Mouse (Mus musculus) liver (tissue): ENCODE measurements around the gene Odf3b.

Source experiments
- DNase-seq: peaks from one replicate; pipeline ENCODE4 v3.0.0-alpha.2; 2020; ENCODE audit warnings: mixed read lengths

Odf3b gene

DNA sequence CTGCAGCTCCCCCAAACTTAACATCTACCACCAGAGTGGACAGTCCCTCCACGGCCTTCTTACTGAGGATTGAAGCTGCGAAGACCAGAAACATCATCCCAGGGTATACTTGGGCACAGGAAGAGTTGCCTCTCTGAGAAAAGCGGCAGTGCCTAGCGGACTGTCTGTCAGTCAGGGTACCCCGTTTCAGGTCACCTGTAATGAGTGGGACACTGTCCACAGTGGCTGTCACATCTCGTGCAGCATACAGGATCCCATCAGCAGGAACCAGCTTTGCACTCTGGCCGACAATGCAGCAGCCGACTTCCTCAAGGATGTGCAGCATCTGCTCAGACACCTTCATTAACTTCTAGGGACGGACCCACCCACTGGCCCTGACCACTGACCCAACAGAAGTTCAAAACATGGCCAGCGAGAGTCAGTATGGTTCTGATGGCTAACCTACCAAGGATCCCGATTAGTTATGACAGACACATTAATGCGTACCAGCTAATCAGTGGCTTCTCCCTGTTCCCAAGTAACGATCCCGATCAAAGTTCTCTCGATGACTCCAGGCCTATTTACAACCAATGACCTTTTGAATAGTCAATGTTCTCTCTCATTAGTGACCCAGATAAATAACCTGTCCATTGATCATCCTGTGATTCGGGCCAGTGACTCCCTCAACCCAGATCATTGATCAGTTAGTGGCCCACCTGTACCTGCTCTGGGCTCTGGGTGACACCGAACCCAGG, 4.1 kb downstream of the Odf3b start:
- no peak for DNase-seq

DNA sequence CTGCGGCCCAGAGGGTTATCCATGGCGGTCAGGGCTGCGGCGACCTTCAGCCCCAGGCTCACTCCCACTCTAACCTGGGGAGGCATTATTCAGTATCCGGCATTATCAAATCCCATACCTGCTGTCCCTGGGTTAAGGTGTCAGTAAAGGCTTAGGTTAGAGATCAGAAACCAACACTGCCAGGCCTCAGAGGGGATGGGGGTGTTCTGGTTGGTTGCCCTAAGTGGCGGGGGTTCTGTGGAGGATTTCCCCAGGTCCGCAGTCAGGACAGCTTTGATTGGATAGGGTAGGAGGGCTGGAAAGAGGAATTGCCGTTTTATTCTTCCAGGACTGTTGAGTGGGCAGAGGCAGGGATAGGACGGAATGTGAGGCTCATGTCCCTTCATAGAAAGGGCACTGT, 4.7 kb downstream of the Odf3b start:
- no peak for DNase-seq

DNA sequence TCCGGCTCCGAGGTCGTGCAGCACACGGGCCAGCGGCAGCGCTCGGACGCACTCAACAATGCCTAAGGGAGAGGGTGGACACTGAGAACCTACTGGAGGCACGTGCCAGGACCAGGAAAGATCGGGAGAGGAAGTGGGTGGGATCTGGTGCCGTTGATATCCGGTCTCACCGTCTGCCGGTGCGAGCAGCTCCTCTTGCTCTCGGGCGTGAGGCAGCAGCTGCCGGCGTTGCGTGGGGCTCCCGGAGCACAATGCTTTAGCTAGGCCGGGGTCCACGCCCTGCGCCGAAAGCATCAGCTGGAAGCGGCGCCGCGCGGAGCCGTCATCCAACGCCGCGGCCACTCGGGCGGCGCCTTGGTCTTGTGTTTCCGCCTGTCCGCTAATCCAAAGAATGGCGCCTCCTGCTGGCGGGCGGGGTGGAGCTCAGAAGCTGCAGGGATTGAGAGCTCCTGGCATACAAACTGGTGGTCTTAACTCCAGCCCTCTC, 5.3 kb downstream of the Odf3b start, which contains the start of gene Sco2:
Sco2 (minus strand) TSS at position 85 of the 487 bp plus-strand sequence.
- DNase-seq, result peak; percentile 94

DNA sequence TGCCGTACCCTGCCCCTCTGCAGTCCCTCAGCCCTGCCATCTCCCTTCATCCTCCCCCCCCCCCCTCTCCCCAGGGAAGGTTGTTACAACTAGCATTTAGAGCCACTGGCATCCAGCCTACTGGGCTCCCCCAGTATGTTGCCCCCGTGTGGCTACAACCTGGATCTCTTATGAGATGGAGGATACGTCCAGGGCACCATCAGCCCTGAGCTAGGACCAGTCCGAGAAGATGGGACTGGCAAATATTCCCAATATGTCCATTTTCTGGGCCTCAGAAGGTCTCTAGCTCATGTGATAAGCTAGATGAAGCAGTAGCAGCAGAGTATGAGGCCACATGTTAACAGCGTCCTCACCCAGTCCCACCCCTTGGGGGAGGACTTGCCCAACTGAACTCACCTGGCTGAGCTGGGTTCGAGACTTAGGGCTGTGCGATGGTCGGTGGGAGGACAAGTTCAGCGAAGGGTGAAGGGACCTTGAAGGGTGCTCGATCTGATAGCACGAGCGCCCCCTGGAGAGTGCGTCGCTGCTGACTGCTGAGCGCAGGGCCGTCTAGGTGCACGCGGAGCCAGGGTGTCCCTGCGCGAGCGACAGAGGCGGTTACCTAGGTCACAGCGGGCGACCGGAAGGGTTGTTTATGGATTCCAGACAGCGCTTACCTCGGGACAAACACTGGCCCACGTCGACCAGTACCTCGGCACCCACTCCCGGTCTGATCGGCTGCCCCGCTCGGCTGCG, 5.9 kb downstream of the Odf3b start:
- DNase-seq, result peak; percentile 91

DNA sequence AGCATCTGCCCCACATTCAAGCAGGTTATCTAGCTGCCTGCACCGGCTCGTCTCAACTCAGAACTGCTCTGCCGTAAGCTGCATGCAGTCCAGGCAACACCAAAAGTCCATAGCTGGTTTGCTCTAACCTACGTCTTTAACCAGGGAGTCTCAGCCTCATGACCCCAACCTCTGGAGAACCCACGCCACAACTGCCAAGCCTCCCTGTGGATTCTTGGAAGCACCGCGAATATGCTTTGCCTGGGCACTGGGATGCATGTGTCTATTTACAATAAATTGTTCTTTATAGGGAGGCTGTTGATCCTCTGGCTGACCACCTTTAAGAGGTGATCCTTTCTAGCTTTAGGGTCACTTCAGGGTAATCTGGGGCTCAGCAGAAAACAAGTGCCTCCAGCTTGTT, 6.5 kb downstream of the Odf3b start:
- DNase-seq, result no peak

DNA sequence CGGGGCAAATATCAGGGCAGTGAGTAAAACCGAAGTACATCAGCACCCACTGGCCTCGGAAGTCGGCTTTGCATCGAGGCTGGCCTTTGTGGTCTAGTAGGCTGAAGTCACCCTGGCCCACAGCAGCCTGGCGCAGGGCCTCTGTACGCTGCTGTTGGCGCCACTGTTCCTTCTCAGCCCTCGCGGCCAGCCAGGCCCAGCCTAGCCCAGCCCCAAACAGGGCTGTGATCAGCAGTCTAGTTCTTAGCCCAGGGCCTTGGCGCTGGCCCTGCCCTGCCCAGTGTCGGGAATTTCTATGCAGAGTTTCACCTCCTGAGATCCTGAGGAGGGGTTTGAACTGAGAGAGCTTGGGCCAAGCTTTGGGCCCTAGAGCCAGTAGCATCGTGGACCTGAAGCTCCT, 7.0 kb downstream of the Odf3b start:
- DNase-seq, result no peak

DNA sequence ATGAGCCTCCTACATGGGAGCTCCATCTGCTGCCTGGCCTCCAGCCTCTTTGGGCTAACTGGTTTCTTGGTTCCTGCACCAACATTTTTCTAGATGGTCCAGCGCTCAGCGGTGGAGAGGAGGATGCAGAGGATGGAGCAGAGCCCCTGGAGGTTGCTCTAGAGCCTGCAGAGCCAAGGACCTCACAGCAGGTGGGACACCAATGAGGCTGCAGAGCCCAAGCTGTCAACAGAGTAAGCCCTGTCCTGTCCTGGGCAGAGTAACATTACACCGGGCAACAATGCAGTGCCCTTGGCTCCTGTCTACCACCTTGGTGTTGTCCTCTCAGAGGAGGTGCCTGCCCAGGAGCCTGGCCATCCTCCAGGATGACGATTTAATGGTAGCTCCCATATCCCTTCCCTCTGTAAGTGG, 13.9 kb downstream of the Odf3b start:
- no peak for DNase-seq

DNA sequence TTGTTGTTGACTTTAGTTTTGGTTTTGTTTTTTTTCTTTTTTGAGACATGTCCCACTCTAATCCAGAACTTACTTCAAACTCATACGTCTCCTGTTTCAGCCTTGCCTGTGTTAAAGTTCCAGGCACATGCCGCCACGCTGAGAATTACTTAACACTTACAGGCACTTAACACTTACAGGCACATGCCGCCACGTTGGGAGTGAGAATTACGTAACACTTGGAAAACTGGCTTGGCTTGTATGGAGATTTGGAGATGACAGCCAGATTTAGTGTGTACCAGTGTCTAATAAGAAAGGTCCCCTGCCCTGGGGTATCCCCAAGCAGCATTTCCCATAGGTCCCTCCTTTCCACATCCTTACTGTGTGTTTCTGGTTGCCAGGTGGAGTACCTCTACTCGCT, 16.0 kb downstream of the Odf3b start:
- DNase-seq, result no peak

DNA sequence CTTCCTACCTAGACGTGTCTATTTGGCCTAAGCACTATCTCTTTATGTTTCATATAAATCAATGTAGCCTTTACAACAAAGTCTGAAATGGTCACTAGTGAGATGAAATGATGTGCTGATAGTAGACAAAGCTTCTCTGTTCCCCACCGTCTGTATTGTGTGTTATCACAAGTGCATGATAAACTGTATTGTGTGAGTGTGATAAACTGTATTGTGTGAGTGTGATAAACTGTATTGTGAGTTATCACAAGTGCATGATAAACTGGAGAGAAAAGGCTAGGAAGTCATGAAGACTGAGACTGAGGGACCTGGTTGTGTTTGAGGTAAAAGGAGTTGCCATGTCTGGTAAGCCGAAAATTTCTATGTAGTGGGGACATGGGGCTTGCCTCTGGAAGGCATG, 20.3 kb downstream of the Odf3b start:
- DNase-seq, result no peak

DNA sequence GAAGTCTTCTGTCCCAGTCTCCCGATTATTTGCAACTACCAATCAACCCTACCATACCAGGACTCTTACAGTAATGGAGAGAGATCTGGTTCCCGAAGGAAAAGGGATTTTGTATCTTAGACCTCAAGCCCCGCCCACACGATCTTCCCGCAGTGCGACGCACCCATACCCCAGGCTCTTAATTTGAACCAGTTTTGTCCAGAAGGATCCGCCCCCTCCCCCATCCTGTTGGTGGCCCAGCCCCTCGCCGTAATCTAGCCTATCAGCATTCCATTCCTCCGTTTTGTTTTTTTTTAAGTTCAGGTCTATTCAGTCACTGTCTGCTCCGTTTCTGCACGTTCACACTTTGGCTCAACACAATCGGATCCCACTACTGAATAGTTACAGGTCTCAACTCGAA, 22.7 kb downstream of the Odf3b start:
- peak; percentile 93 for DNase-seq

DNA sequence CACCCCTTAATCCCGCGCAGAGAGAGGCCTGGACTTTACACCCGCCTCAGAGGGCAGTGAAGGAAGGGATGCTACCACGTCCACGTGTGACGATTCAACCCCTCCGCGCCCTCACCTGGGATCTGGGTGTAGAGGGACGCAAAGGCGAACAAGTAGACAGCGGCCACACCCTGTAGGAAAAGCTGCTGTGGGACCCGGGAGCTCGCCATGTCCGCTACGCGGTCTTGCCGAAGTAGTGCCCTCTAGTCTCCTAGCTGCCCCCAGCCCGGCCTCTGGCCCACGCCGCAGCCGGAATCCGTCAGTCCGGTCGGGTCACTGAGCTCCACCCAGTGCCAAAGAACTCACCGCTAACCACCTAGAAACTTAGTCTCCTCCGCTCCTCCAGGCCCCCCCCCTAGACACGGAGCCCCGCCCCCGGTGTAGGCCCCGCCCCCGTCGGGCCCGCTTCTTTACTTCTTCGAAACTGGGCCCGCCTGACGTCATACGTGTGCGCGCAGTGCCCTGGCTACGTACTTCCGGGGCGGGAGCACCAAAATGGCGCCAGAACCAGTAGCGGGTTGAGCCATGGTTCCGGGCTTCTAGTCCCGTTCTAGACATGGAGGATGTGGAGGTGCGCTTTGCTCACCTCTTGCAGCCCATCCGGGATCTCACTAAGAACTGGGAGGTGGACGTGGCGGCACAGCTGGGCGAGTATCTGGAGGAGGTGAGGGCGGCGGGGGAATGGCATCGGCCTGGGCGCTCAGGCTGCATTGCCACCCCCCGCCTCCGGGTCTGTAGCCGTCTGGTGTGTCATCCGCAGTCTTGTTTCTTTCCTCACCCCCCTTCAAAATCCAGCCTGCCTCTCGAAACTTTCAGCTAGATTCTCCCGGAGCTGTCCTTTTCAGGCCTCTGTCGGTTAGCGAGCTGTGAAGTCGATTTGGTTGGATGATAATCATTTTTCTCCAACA, 23.6 kb downstream of the Odf3b start, which contains the start of the genes Lmf2 and Ncaph2:
Lmf2 (minus strand) TSS at position 419 of the 947 bp plus-strand sequence.
Ncaph2 (plus strand) TSS at position 479 of the 947 bp plus-strand sequence.
- DNase-seq, result peak; percentile 97

DNA sequence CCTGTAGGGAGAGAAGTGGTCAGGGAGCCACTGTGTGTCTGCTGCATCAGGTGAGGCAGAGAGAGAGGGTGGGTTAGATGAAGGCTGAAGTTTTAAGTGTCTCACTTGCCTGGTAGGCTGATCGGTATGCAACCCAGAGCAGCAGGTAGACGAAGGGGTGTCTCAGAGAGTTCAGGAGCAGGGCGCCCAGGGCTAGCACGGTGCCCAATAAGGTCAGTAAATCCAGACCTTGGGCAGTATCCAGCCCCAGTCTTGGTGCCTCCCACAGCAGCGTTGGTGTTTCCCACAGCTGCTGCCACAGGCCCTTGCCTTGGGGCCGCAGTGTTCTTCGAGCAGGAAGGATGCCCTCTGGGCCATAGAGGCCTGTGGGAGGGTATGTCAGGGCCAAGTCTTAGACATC, 24.6 kb downstream of the Odf3b start:
- DNase-seq, result no peak

DNA sequence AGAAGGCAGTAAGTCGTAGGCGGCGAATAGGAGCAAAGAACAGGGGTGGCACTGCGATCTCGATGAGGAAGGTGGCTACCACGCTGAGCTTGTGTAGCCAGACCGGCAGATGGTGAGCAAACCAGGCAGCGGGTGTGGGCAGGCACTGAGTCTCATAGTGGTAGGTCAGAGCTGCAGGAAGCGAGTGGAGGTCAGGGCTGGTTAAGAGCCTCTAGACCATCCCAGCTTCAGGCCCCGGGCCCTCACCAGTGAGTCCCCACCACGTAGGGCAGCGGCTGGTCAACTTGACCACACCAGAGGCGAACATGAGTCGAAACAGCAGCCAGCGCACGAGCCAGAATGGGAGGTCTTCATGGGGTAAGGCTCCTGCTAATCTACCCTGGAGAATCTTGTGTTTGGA, 25.2 kb downstream of the Odf3b start:
- no peak for DNase-seq

DNA sequence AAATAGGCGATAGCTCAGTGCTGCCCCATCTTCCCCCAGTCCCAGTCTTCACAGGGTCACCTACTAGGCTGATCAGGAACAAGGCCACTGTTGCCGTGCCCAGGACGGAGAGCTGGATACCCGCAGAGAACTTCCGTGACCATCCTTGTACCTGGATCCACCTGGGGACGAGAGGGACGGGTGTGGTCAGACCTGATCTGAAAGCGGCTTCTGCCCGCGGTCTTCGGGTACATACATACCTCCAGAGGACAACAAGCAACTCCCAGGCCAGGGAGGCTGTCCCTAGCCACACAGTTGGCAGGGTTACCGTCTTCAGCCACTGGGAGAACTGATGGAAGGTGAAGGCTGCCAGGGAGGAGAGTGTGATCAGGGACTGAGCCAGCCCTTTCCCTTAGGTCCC, 26.3 kb downstream of the Odf3b start:
- DNase-seq, result no peak

DNA sequence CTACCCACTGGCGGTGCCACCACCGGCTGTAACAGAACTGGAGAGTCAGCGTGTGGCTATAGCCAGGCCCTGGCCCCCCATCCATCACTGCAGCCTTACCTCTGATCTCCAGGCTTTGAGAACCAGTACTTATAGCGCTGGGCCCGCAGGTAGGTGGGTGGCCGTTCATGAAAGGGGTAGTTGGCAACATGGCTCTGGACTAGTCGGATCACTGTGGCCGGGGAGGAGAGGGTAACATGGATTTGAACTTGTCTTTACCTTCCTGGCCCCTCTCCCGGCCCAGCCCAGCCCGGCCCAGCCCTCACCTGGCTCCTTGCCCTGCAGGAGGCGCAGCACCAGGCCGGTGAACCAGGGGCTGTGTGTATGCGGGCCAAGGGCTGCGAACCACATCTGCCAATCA, 27.0 kb downstream of the Odf3b start:
- DNase-seq, result no peak

DNA sequence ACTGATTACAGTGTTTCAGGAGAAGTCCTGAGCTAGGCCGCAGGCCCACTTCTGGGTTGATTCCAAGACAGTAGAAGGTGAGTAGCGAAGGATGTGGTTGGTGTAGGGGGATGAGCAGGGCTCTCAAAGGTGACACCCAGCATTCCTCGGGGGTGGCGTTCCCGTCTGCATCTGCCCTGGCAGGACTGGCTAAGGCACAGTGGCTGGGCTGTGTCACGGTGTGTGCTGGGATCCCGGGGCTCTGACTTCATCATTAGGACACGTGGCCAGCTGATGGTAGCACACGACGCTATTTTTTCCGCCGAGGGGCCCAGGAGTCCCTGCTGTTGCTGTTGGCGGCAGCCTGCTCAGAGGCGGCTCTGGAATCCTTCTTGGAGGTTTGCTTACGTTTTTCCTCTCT, 27.8 kb downstream of the Odf3b start:
- no peak for DNase-seq

DNA sequence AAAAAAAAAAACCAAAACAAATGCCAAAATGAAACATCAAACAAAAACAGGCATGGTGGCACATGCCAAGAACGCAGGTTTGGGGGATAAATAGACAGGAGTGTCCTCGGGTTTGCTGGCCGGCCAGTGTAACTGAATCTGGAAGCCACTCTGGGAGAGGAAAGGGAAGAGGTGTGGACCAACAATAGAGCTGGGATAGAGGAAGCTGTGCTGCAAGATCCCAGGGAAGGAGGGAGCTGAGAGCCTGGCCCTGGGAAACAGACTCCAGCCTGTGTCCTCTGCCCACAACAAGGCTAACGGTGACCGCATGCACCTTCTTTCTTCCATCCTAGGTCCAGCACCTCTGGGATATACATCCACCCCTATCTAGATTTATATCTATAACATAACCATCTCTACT, 28.6 kb downstream of the Odf3b start:
- DNase-seq, result no peak

DNA sequence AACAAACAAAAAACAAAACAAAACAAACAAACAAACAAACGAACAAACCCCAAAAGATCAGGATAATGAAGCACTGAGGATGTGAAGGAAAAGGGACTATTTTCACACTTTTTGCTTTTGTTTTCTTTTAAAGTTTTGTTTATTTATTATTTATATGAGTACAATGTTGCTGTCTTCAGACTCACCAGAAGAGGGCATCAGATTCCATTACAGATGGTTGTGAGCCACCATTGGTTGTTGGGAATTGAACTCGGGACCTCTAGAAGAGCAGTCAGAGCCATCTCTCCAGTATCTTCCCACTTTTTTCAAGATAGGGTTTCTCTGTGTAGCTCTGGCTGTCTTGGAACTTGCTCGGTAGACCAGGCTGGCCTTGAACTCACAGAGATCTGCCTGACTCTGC, 35.8 kb downstream of the Odf3b start:
- no peak for DNase-seq

DNA sequence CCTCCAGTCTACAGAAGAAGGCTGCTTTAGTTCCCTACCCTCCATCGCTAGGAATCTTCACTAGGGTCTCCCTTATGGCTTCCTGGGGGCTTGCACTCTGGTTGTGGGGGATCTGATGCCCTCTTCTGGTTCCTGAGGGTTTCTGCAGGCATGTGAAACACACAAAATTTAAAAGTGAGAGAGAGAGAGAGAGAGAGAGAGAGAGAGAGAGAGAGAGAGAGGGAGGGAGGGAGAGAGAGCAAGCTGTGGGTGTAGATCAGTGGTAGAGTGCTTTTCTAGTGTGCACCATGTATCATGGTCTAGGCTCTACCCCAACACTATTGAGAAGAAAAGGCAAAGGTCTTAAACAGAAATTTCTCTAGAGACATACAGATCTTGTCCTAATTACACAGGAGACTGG, 37.4 kb downstream of the Odf3b start:
- DNase-seq, result no peak

DNA sequence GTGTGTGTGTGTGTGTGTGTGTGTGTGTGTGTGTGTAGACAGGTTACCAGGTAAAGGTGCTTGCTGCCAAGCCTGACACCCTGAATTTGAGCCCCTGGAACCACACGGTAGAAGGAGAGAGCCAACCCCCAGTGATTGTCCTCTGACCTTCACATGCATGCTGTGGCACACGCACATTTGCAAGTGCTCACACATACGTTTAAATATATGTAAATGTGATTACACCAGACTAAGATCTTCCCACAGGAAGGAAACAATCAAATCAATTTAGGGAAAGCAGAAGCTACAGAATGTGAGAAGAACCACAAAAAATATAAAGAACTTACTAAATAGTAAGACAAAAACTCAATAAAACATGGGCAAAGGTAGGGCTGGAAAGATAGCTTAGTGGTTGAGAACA, 38.9 kb downstream of the Odf3b start:
- no peak for DNase-seq

DNA sequence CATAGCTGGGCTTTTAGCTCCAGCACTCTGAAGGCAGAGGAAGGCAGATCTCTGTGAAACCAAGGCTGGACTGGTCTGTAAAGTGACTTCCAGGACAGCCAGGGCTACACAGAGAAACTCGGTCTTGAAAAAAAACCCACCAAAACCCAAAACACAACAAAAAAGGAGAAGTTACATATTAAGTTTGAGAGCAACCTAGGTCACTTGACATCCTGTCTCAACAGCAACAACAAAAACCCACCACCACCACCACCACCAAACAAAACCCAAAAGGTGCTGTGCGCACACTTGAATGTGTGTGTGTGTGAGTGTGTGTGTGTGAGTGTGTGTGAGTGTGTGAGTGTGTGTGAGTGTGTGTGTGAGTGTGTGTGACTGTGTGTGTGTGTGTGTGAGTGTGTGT, 39.4 kb downstream of the Odf3b start:
- no peak for DNase-seq

DNA sequence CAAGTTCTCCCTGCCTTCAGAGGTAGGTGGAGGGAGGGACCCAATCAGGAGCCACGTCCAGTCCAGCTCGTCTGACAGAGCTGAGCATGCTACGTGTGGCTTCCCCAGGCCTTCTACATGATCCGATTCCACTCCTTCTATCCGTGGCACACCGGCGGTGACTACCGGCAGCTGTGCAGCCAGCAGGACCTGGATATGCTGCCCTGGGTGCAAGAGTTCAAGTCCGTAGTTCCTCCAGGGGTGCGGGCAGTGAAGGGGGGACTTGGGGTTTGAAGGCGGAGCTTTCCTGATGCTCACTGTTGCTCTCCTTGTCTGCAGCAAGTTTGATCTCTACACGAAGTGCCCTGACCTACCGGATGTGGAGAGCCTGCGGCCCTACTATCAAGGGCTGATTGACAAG, 42.7 kb downstream of the Odf3b start:
- no peak for DNase-seq
